Mouse (Mus musculus): Measurements from ENCODE around the gene Adamts12. TPM values are rescaled to one million over a fixed set of nuclear protein-coding genes. Genes with fewer than 3 reads are reported as not detected.

The Adamts12 gene
- polyA plus RNA-seq, 1 experiment: 0.80 TPM

- DNase-seq: no peak
- no peak overlapping the region for H3K4me3 ChIP-seq (ENCODE audit: insufficient read depth, low read depth, low read length)
- H3K36me3 ChIP-seq (ENCODE audit: control insufficient read depth, insufficient read depth, low read length): no peaks in the 10 kb centered on the region
- H3K27me3 ChIP-seq (replicated peaks; ENCODE audit: control insufficient read depth, insufficient read depth, low read length): no peaks in the 10 kb centered on the region; the same call in 1 of the 2 replicates
- no peaks in the 10 kb centered on the region for H3K4me1 ChIP-seq (ENCODE audit: control insufficient read depth, insufficient read depth, low read length)
- WGBS: 50% methylated on average over 7 of the region's 7 CpGs
- no peak overlapping the region for H3K27ac ChIP-seq (ENCODE audit: insufficient read depth, low read depth, low read length)
- TF ChIP-seq CTCF (conservative IDR thresholded peaks at IDR 0.05; ENCODE audit: insufficient read depth, insufficient read length, low read depth, low read length) (no peak), POLR2A (IDR thresholded peaks at IDR 0.05; ENCODE audit: low read depth, low read length) (no peak)
Measured at GRCm38 (mm10) chr15:11098940-11099339, 34.4 kb downstream of the Adamts12 start.

DNA sequence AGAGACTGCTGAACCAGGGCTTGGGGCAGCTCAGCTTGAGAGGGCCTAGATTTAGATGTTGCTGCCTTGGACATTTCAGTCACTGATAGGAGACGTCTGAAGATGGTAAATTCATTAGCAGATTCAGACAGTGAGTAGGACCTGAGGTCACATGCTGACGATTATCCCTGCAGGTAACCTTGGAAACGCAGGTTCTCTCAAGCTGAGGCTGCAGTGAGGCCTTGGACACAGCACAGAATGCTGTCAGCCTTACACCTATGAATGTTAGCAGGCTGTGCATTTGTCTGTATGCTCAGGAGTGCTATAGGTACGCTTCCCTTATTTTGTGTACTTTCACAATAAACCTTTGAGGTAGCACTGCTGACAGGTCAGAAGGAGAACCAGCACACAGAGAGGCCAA lies 36.3 kb downstream of the Adamts12 start:
- Histone ChIP-seq H3K36me3 (ENCODE audit: control insufficient read depth, insufficient read depth, low read length) (no peaks in the 10 kb centered on the region), H3K4me3 (ENCODE audit: insufficient read depth, low read depth, low read length) (no peak overlapping the region), H3K27ac (ENCODE audit: insufficient read depth, low read depth, low read length) (no peak overlapping the region), H3K27me3 (replicated peaks; ENCODE audit: control insufficient read depth, insufficient read depth, low read length) (no peaks in the 10 kb centered on the region; the same call in 1 of the 2 replicates), H3K4me1 (ENCODE audit: control insufficient read depth, insufficient read depth, low read length) (no peaks in the 10 kb centered on the region)
- TF ChIP-seq POLR2A (IDR thresholded peaks at IDR 0.05; ENCODE audit: low read depth, low read length) (no peak), CTCF (conservative IDR thresholded peaks at IDR 0.05; ENCODE audit: insufficient read depth, insufficient read length, low read depth, low read length) (no peak)
- no peak for DNase-seq
- WGBS: 83% methylated on average over 4 of the region's 4 CpGs

- TF ChIP-seq CTCF (conservative IDR thresholded peaks at IDR 0.05; ENCODE audit: insufficient read depth, insufficient read length, low read depth, low read length) (no peak), POLR2A (IDR thresholded peaks at IDR 0.05; ENCODE audit: low read depth, low read length) (no peak)
- WGBS: 72% methylated on average over 2 of the region's 2 CpGs
- H3K4me1 ChIP-seq (ENCODE audit: control insufficient read depth, insufficient read depth, low read length): no peaks in the 10 kb centered on the region
- H3K4me3 ChIP-seq (ENCODE audit: insufficient read depth, low read depth, low read length): no peak overlapping the region
- H3K27ac ChIP-seq (ENCODE audit: insufficient read depth, low read depth, low read length): no peak overlapping the region
- H3K27me3 ChIP-seq (replicated peaks; ENCODE audit: control insufficient read depth, insufficient read depth, low read length): no peaks in the 10 kb centered on the region; the same call in 1 of the 2 replicates
- no peaks in the 10 kb centered on the region for H3K36me3 ChIP-seq (ENCODE audit: control insufficient read depth, insufficient read depth, low read length)
- DNase-seq: no peak
Measured at GRCm38 (mm10) chr15:11105101-11105500, 40.5 kb downstream of the Adamts12 start.

DNA sequence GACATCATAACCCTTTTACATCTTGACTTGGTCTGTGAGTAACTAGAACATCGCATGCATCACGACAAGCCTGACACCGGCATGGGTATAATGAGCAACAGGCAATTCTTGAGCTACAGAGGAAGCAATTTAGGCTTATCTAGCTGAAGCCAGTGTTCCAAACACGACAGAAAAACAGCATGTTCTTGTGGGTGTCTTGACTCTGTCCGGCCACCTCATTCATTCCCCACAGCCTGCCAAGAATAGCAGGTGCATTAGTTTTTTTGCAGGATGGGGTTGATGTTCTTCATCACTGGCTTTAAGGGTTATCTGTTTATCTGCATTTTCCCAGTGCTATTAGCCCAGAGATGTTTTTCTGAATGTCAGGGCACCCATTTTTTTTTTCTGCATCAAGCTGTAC lies 42.8 kb downstream of the Adamts12 start:
- WGBS: 71% methylated on average over 5 of the region's 5 CpGs
- DNase-seq: no peak
- Histone ChIP-seq H3K36me3 (ENCODE audit: control insufficient read depth, insufficient read depth, low read length) (no peaks in the 10 kb centered on the region), H3K27me3 (replicated peaks; ENCODE audit: control insufficient read depth, insufficient read depth, low read length) (no peaks in the 10 kb centered on the region), H3K27ac (ENCODE audit: insufficient read depth, low read depth, low read length) (no peak overlapping the region), H3K4me3 (ENCODE audit: insufficient read depth, low read depth, low read length) (no peak overlapping the region), H3K4me1 (ENCODE audit: control insufficient read depth, insufficient read depth, low read length) (no peaks in the 10 kb centered on the region)
- TF ChIP-seq POLR2A (IDR thresholded peaks at IDR 0.05; ENCODE audit: low read depth, low read length): no peak
- no peak for TF ChIP-seq CTCF (conservative IDR thresholded peaks at IDR 0.05; ENCODE audit: insufficient read depth, insufficient read length, low read depth, low read length)

GRCm38 (mm10) chr15:11114631-11115197 lies 50.1 kb downstream of the Adamts12 start:
- Histone ChIP-seq H3K27me3 (replicated peaks; ENCODE audit: control insufficient read depth, insufficient read depth, low read length) (no peaks in the 10 kb centered on the region), H3K36me3 (ENCODE audit: control insufficient read depth, insufficient read depth, low read length) (no peaks in the 10 kb centered on the region), H3K4me1 (ENCODE audit: control insufficient read depth, insufficient read depth, low read length) (no peaks in the 10 kb centered on the region), H3K4me3 (ENCODE audit: insufficient read depth, low read depth, low read length) (no peak overlapping the region), H3K27ac (ENCODE audit: insufficient read depth, low read depth, low read length) (no peak overlapping the region)
- TF ChIP-seq POLR2A (IDR thresholded peaks at IDR 0.05; ENCODE audit: low read depth, low read length) (no peak), CTCF (conservative IDR thresholded peaks at IDR 0.05; ENCODE audit: insufficient read depth, insufficient read length, low read depth, low read length) (no peak)
- peak; percentile 62 for DNase-seq
- WGBS: 61% methylated on average over 8 of the region's 8 CpGs

- TF ChIP-seq POLR2A (IDR thresholded peaks at IDR 0.05; ENCODE audit: low read depth, low read length) (no peak), CTCF (conservative IDR thresholded peaks at IDR 0.05; ENCODE audit: insufficient read depth, insufficient read length, low read depth, low read length) (no peak)
- Histone ChIP-seq H3K27me3 (replicated peaks; ENCODE audit: control insufficient read depth, insufficient read depth, low read length) (no peaks in the 10 kb centered on the region), H3K4me3 (ENCODE audit: insufficient read depth, low read depth, low read length) (no peak overlapping the region), H3K27ac (ENCODE audit: insufficient read depth, low read depth, low read length) (no peak overlapping the region), H3K36me3 (ENCODE audit: control insufficient read depth, insufficient read depth, low read length) (no peaks in the 10 kb centered on the region), H3K4me1 (ENCODE audit: control insufficient read depth, insufficient read depth, low read length) (no peaks in the 10 kb centered on the region)
- 54% methylated on average over 2 of the region's 2 CpGs for whole genome bisulfite sequencing
- peak; percentile 78 for DNase-seq
Measured at GRCm38 (mm10) chr15:11116303-11116702, 51.7 kb downstream of the Adamts12 start.

- no peak for TF ChIP-seq CTCF (conservative IDR thresholded peaks at IDR 0.05; ENCODE audit: insufficient read depth, insufficient read length, low read depth, low read length)
- Histone ChIP-seq H3K4me1 (ENCODE audit: control insufficient read depth, insufficient read depth, low read length) (no peaks in the 10 kb centered on the region), H3K27ac (ENCODE audit: insufficient read depth, low read depth, low read length) (no peak overlapping the region), H3K36me3 (ENCODE audit: control insufficient read depth, insufficient read depth, low read length) (no peaks in the 10 kb centered on the region), H3K27me3 (replicated peaks; ENCODE audit: control insufficient read depth, insufficient read depth, low read length) (no peaks in the 10 kb centered on the region), H3K4me3 (ENCODE audit: insufficient read depth, low read depth, low read length) (no peak overlapping the region)
- no peak for DNase-seq
- 74% methylated on average over 3 of the region's 3 CpGs for WGBS
Measured at GRCm38 (mm10) chr15:11116853-11117252, 52.3 kb downstream of the Adamts12 start.
